Mouse (Mus musculus) limb, embryonic 11.5 days (tissue): ENCODE results near the gene Izumo1r. TPM values are rescaled to one million over a fixed set of nuclear protein-coding genes. Genes with fewer than 3 reads are reported as not detected.

ENCODE experiments used
- ATAC-seq: fragments of 200-750 bp; cut with Nextera tagmentation; 2 replicates; pipeline ENCODE4 v1.8.0; 2017; ENCODE audit warnings: low read depth; ENCODE audit not compliant: insufficient number of reproducible peaks, low FRiP score, low TSS enrichment
- DNase-seq: peaks from one replicate; pipeline ENCODE4 v3.0.0-alpha.2; 2015; ENCODE audit warnings: low spot score
- H3K27ac ChIP-seq: fragments of 300-500 bp; sonication (generic); replicated peaks from 2 replicates; pipeline ENCODE4 v1.5.1; 2014; ENCODE audit warnings: low read depth, mild to moderate bottlenecking, low read length
- H3K27me3 ChIP-seq: fragments of 300-500 bp; sonication (generic); 2 replicates; pipeline ENCODE4 v1.6.1; 2014; ENCODE audit warnings: mild to moderate bottlenecking, low read length, mixed read lengths; ENCODE audit not compliant: control insufficient read depth, insufficient read depth
- H3K36me3 ChIP-seq: fragments of 300-500 bp; sonication (generic); 2 replicates; pipeline ENCODE4 v1.6.1; 2014; ENCODE audit warnings: mild to moderate bottlenecking, low read length, moderate library complexity, mixed read lengths; ENCODE audit not compliant: control insufficient read depth, insufficient read depth
- H3K4me1 ChIP-seq: fragments of 300-500 bp; sonication (generic); 2 replicates; pipeline ENCODE4 v1.6.1; 2014; ENCODE audit warnings: low read length, mixed read lengths; ENCODE audit not compliant: control insufficient read depth, insufficient read depth
- H3K4me2 ChIP-seq: fragments of 300-500 bp; sonication (generic); 2 replicates; pipeline ENCODE4 v1.6.1; 2014; ENCODE audit warnings: low read depth, mild to moderate bottlenecking, moderate library complexity; ENCODE audit not compliant: severe bottlenecking
- H3K4me3 ChIP-seq: fragments of 300-500 bp; sonication (generic); 2 replicates; pipeline ENCODE4 v1.5.1; 2014; ENCODE audit warnings: low read depth, low read length
- H3K9ac ChIP-seq: fragments of 300-500 bp; sonication (generic); 2 replicates; pipeline ENCODE4 v1.6.1; 2014; ENCODE audit warnings: mild to moderate bottlenecking, low read length
- H3K9me3 ChIP-seq: fragments of 300-500 bp; sonication (generic); 2 replicates; pipeline ENCODE4 v1.6.1; 2016; ENCODE audit warnings: low read length; ENCODE audit not compliant: control insufficient read depth
- WGBS: fragments of 180-500 bp; shearing (Covaris S2); extraction: QIAGEN DNeasy Blood & Tissue Kit; methylation state at CpG from one replicate; pipeline ENCODE4 v1.1.7; 2014; 5-methylcytosine and 5-hydroxymethylcytosine counted together
- polyA plus RNA-seq: library from polyadenylated mRNA; unstranded; fragments of >200 nt; fragmentation: Nextera tagmentation; extraction: Ambion mirVana; gene quantifications from 2 replicates; pipeline ENCODE4 v1.2.1, GENCODE M21; 2014

Izumo1r gene
- polyA plus RNA-seq, 1 experiment from 2014 or later = not detected

DNA sequence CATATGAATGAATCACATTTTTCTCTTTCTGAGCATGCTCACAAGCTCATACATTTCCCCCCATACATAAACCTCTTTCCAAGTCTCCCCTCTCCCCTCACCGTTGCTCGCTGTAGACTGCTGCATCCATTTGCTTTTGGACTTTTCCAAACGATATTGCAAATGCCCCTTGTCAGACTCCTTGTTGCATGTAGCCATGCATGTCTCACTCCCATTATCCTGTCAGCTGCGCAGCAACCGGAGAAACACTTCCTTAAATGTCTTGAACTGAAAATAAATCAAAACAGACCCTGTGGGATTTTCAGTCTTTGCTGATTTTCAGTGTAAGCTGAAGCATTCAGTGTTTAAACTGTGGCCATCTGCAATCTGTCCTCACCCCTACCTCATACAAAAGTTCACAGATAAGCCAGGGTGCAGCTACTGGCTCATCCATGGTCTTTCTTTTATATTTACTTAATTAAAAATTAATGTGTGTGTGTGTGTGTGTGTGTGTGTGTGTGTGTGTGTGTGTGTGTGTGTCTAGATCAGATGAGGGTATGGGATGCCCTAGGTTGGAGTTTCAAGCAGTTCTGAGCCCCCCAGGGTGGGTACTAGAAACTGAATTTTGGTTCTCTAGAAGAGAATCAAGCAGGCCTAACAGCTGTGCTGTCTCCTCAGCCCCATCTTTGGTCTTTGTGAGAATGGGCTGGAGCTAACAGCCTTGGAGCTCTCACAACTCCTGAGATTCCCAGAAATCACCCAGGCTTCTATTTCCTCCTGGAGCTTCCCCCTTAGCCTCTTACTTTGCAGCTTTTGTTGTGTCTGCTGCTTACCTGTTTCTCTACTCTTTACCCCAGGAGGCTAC, 15.3 kb upstream of the Izumo1r start:
- H3K27ac ChIP-seq = no peak overlapping the region
- no peak overlapping the region for H3K9ac ChIP-seq
- no peaks in the 10 kb centered on the region for H3K27me3 ChIP-seq
- no peak for ATAC-seq
- H3K36me3 ChIP-seq = no peaks in the 10 kb centered on the region
- H3K4me3 ChIP-seq = no peak overlapping the region
- H3K9me3 ChIP-seq = no peaks in the 10 kb centered on the region
- H3K4me1 ChIP-seq = no peaks in the 10 kb centered on the region
- 73% methylated on average over 5 of the region's 5 CpGs for WGBS
- no peak overlapping the region for H3K4me2 ChIP-seq
- DNase-seq = no peak

DNA sequence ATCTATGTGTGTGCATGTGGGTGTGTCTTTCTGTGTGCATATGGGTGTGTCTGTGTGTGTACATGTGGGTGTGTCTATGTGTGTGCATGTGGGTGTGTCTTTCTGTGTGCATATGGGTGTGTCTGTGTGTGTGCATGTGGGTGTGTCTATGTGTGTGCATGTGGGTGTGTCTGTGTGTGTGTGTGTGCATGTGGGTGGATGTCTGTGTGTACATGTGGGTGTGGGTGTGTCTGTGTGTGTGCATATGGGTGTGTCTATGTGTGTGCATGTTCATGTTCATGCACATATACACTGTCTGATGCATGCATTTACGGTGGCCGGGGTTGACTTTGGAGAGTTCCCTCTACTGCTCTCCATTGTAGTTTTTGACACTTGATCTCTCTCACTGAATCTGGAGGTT, 13.9 kb upstream of the Izumo1r start:
- ATAC-seq (no peak; the same call in 1 of the 2 replicates), DNase-seq (no peak)
- Histone ChIP-seq H3K4me3 (no peak overlapping the region), H3K27me3 (no peaks in the 10 kb centered on the region), H3K36me3 (no peaks in the 10 kb centered on the region), H3K4me2 (no peak overlapping the region), H3K9ac (no peak overlapping the region), H3K27ac (no peak overlapping the region), H3K4me1 (no peaks in the 10 kb centered on the region), H3K9me3 (no peaks in the 10 kb centered on the region)
- 89% methylated on average over 2 of the region's 2 CpGs for WGBS

DNA sequence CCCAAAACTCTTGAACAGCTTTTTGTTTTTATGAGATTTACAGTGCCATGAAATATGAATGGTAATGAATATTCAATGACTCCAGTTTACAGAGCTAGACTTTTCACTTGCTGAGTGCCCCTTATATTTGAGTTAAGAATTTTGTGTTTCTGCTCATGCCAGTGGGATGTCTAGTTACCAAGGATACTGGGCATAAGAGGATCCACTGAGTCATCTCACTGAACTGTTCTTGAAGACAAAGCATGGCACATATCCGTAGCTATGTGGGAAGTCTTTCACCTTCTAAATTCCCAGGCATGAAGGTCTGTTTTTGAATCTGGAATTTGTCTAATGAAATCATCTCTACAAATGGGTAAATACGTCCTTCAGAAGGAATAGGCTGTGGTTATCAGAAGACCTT, 8.3 kb upstream of the Izumo1r start:
- Histone ChIP-seq H3K4me1 (no peaks in the 10 kb centered on the region), H3K9me3 (no peaks in the 10 kb centered on the region), H3K27ac (no peak overlapping the region), H3K4me2 (no peak overlapping the region), H3K27me3 (no peaks in the 10 kb centered on the region), H3K36me3 (no peaks in the 10 kb centered on the region), H3K9ac (no peak overlapping the region), H3K4me3 (no peak overlapping the region)
- 81% methylated on average over 2 of the region's 2 CpGs for WGBS
- DNase-seq (no peak), ATAC-seq (no peak)

DNA sequence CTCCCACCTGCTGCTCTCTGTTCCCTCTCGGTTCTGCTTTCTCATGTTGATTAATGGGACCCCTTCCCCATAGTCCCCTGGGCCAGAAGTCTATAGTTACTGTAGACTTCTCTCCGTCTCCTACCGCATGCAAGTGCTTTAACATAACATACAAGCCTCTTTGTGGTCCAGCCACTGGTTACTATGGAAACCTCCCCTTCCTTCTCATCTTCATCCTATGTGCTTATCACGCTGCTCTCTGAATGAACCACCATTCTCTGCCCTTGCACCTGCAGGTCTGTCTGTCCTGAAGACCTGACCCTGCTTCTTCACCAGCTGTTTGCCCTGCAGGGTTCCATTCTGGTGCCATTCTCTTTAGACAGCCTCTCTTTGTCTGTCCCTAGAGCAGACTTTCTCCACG, 6.2 kb upstream of the Izumo1r start:
- no peaks in the 10 kb centered on the region for H3K36me3 ChIP-seq
- no peak for ATAC-seq
- no peak for DNase-seq
- H3K9me3 ChIP-seq = no peaks in the 10 kb centered on the region
- no peak overlapping the region for H3K27ac ChIP-seq
- H3K9ac ChIP-seq = no peak overlapping the region
- 54% methylated on average over 5 of the region's 5 CpGs for WGBS
- no peak overlapping the region for H3K4me2 ChIP-seq
- H3K4me3 ChIP-seq = no peak overlapping the region
- no peaks in the 10 kb centered on the region for H3K27me3 ChIP-seq
- H3K4me1 ChIP-seq = no peaks in the 10 kb centered on the region

DNA sequence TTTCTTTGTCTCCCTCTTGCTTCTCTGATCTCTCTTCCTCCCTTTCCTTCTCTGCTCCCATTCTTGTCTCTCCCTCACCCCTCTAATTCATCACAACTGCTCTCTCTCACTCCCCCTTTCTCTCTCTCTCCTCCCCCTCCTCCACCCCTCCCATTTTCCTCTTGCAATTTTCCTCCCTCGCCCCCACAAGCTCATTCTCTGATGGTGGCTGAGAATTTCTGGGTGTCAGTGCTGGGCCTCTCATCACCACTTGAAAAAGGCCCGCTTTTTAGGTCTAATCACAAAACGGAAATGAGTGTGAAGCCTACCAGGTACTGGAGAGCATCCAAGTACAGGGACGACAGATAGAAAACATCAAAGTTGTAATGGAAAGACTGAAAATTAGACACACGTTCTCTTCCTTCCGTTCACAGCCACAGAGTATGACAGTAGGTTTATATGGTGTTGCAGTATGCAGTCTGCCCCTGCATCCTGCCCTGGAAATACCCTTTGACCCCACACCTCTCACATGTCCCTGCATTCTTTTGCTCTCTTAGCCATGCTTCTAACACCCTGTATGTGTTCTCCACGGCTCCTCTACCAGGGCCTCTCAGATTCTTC, 4.2 kb upstream of the Izumo1r start:
- Histone ChIP-seq H3K4me1 (no peaks in the 10 kb centered on the region), H3K9ac (no peak overlapping the region), H3K9me3 (no peaks in the 10 kb centered on the region), H3K27me3 (no peaks in the 10 kb centered on the region), H3K27ac (no peak overlapping the region), H3K4me2 (no peak overlapping the region), H3K4me3 (no peak overlapping the region), H3K36me3 (no peaks in the 10 kb centered on the region)
- WGBS = 66% methylated on average over 7 of the region's 7 CpGs
- ATAC-seq (no peak), DNase-seq (no peak)

DNA sequence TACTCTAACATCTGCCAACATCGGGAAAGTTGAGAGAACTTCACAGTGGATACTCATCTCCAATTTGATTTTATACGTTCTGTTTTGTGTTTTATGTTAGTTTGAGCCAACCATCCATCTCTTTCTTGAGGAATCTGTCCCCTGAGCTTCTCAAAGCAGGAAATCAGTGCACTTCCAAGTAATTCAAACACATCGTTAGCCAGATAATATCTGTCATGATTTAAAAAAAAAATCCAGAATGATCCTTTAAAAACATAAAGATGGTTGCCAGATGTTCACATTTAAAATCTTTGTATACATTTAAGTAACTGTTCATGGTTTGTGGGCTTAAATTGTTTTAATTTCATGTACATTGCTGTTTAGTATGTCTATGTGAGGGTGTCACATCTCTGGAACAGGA, 2.2 kb upstream of the Izumo1r start:
- H3K36me3 ChIP-seq = no peaks in the 10 kb centered on the region
- no peak overlapping the region for H3K27ac ChIP-seq
- H3K4me1 ChIP-seq = no peaks in the 10 kb centered on the region
- no peak overlapping the region for H3K4me2 ChIP-seq
- H3K9me3 ChIP-seq = no peaks in the 10 kb centered on the region
- no peak overlapping the region for H3K9ac ChIP-seq
- DNase-seq = no peak
- H3K4me3 ChIP-seq = no peak overlapping the region
- WGBS = 56% methylated on average over 3 of the region's 3 CpGs
- H3K27me3 ChIP-seq = no peaks in the 10 kb centered on the region
- no peak for ATAC-seq

DNA sequence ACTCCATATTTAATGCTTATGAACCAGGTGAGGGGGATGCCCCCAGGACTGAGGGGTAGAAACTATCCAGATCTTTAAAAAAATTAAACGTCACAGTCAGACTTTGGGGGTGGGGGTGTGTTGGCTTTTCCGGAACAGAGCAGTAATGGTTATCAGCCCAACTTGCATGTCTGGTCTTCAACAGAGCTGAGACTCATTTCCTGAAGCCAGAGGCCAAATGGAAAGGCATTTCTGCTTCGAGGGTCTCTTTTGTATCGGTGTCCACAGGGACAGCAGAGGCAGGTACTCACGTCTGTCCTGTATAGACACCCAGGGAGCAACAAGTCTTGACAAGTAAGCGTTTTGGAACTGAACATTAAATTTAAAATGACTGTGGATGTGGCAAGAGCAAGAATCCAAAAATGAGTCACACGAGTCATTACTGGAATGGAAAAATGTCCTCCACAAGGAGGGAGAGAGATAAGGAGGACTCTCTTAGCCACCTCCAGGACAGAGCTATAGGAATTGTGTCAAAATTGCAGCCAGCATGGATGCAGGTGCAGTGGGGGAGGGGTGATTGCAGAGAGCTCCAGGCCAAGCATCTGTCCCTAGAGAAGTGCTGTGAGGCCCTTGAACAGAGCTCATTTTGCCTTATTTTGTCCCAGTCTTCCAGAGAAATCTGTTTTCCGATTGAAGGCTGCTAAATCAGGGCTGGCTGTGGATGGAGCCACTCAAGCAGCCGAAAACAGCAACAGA, 1.2 kb upstream of the Izumo1r start:
- Histone ChIP-seq H3K4me2 (no peak overlapping the region), H3K9ac (no peak overlapping the region), H3K36me3 (no peaks in the 10 kb centered on the region), H3K27me3 (no peaks in the 10 kb centered on the region), H3K9me3 (no peaks in the 10 kb centered on the region), H3K27ac (no peak overlapping the region), H3K4me1 (no peaks in the 10 kb centered on the region), H3K4me3 (no peak overlapping the region)
- ATAC-seq = no peak
- no peak for DNase-seq
- 44% methylated on average over 9 of the region's 9 CpGs for whole genome bisulfite sequencing

DNA sequence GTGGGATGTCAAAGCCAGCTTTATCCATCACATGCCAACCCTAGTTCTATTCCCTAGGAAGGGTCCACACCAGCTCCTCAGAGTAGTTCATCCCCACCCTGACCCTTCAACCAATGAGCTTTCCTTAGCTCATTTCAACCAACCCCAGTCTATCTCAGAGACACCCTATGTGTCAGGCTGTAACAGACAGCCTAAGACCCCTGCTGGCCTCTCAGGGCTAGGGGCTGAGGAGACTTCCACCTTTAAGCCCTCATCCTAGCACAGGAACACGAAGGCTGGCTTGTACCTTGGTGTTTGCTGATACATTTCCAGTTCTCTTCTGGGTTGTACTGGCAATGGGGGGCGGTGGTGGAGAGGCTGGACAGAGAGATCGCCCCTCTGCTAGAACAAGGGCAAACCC, 743 bp downstream of the Izumo1r start:
- no peaks in the 10 kb centered on the region for H3K4me1 ChIP-seq
- H3K4me2 ChIP-seq = no peak overlapping the region
- no peak overlapping the region for H3K27ac ChIP-seq
- H3K9me3 ChIP-seq = no peaks in the 10 kb centered on the region
- no peaks in the 10 kb centered on the region for H3K27me3 ChIP-seq
- H3K36me3 ChIP-seq = no peaks in the 10 kb centered on the region
- no peak for DNase-seq
- WGBS = 90% methylated on average over 3 of the region's 3 CpGs
- no peak overlapping the region for H3K9ac ChIP-seq
- ATAC-seq = no peak
- H3K4me3 ChIP-seq = no peak overlapping the region
